Mouse (Mus musculus) limb, embryonic 13.5 days (tissue): ENCODE data around the gene Plekha5. TPM values are rescaled to one million over a fixed set of nuclear protein-coding genes. Genes with fewer than 3 reads are reported as not detected.

Source experiments
- ATAC-seq: fragments of 200-750 bp; cut with Nextera tagmentation; 2 replicates; pipeline ENCODE4 v1.8.0; 2017; ENCODE audit warnings: low read depth, moderate number of reproducible peaks, moderate TSS enrichment; ENCODE audit not compliant: low FRiP score
- H3K27ac ChIP-seq: fragments of 300-500 bp; sonication (generic); 2 replicates; pipeline ENCODE4 v1.5.1; 2015; ENCODE audit warnings: inconsistent platforms, mild to moderate bottlenecking, moderate library complexity
- H3K27me3 ChIP-seq: fragments of 300-500 bp; sonication (generic); 2 replicates; pipeline ENCODE4 v1.6.1; 2015; ENCODE audit warnings: mild to moderate bottlenecking, inconsistent platforms
- H3K36me3 ChIP-seq: fragments of 300-500 bp; sonication (generic); 2 replicates; pipeline ENCODE4 v1.6.1; 2015; ENCODE audit warnings: inconsistent platforms, mild to moderate bottlenecking, moderate library complexity
- H3K4me1 ChIP-seq: fragments of 300-500 bp; sonication (generic); 2 replicates; pipeline ENCODE4 v1.6.1; 2015; ENCODE audit warnings: inconsistent platforms
- H3K4me2 ChIP-seq: fragments of 300-500 bp; sonication (generic); replicated peaks from 2 replicates; pipeline ENCODE4 v1.6.1; 2015; ENCODE audit warnings: inconsistent platforms, mild to moderate bottlenecking, moderate library complexity
- H3K4me3 ChIP-seq: fragments of 300-500 bp; sonication (generic); 2 replicates; pipeline ENCODE4 v1.5.1; 2015; ENCODE audit warnings: moderate library complexity, mild to moderate bottlenecking, inconsistent platforms
- H3K9ac ChIP-seq: fragments of 300-500 bp; sonication (generic); 2 replicates; pipeline ENCODE4 v1.6.1; 2015; ENCODE audit warnings: mild to moderate bottlenecking, inconsistent platforms
- H3K9me3 ChIP-seq: fragments of 300-500 bp; sonication (generic); 2 replicates; pipeline ENCODE4 v1.6.1; 2016; ENCODE audit warnings: inconsistent platforms
- WGBS: fragments of 180-500 bp; shearing (Covaris S2); methylation state at CpG from one replicate; pipeline ENCODE4 v1.1.7; 2015; 5-methylcytosine and 5-hydroxymethylcytosine counted together
- polyA plus RNA-seq: library from polyadenylated mRNA; unstranded; fragments of >200 nt; fragmentation: Nextera tagmentation; extraction: Ambion mirVana; gene quantifications from 2 replicates; pipeline ENCODE4 v1.2.1, GENCODE M21; 2015

Plekha5 gene
- polyA plus RNA-seq, result 45.3 and 46.7 TPM in 2 replicates

DNA sequence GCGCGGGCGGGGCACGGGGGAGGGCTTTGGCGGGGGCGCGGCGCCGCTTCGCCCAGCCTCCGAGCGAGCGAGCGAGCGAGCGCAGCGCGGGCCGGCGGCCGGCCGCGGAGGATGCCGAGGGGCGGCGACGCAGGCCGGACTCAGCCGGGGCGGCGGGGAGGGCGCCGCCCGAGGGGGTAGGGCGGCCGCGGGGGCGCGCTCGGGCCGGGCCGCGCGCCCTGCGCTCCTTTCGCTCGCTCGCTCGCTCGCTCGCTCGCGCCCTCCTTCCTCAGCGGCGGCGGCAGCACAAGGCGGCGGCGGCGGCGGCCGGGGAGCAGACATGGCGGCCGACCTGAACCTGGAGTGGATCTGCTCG, at the start of gene Plekha5:
Gene Plekha5 (plus strand): TSS at position 209 of the 355 bp plus-strand sequence.
- Histone ChIP-seq H3K9ac (peak within 1 kb of the TSS; percentile 98), H3K27me3 (no peaks in the 10 kb centered on the region), H3K4me2 (peak within 1 kb of the TSS; percentile 79), H3K4me3 (peak within 1 kb of the TSS; percentile 95), H3K27ac (peak within 1 kb of the TSS; percentile 93), H3K4me1 (peaks cover 17% of the 10 kb centered on the region), H3K36me3 (peaks cover 11% of the 10 kb centered on the region), H3K9me3 (no peaks in the 10 kb centered on the region)
- ATAC-seq, result peak; percentile 88
- 1% methylated on average over 58 of the region's 65 CpGs for WGBS

- H3K9me3 ChIP-seq, result no peaks in the 10 kb centered on the region; the same call in 1 of the 2 replicates
- H3K4me3 ChIP-seq, result no peak overlapping the region
- 0 out of 2 replicates have a peak, but pooled peaks cover 4% of the 10 kb centered on the region for H3K4me1 ChIP-seq
- no peaks in the 10 kb centered on the region for H3K27me3 ChIP-seq
- no peak overlapping the region for H3K9ac ChIP-seq
- WGBS, result 25% methylated on average over 4 of the region's 4 CpGs
- ATAC-seq, result no peak
- H3K4me2 ChIP-seq, result no peak overlapping the region
- H3K36me3 ChIP-seq, result no peaks in the 10 kb centered on the region
- no peak overlapping the region for H3K27ac ChIP-seq
Observed at GRCm38 (mm10) chr6:140375671-140376070, 48.2 kb upstream of the Plekha5 start.

- Histone ChIP-seq H3K4me3 (no peak overlapping the region), H3K9ac (no peak overlapping the region), H3K4me1 (no peaks in the 10 kb centered on the region), H3K27ac (no peak overlapping the region), H3K9me3 (no peaks in the 10 kb centered on the region), H3K27me3 (no peaks in the 10 kb centered on the region), H3K36me3 (no peaks in the 10 kb centered on the region), H3K4me2 (no peak overlapping the region)
- WGBS, result 42% methylated on average over 2 of the region's 2 CpGs
- no peak for ATAC-seq
Observed at GRCm38 (mm10) chr6:140380588-140380987, 43.3 kb upstream of the Plekha5 start.

DNA sequence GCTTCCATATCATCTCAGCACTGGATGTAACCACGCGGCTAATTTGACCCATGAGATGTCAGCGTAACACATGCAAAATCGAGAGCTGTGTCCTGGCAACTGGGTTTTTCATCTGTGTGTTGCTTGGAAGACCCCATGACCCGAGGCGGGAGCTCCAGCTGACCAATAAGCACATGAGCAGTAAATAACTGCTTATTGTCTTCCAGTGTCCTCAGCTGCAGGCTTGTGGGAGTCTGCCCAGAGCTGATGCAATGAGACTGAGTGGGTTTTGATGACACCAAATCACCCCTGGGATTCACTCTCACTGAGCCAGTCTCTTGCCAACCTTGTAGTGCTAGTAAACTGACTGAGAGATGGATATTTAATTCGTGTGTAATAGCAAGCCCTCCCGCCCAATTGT, 42.7 kb upstream of the Plekha5 start:
- no peak for ATAC-seq
- WGBS, result 82% methylated on average over 8 of the region's 8 CpGs
- H3K9ac ChIP-seq, result no peak overlapping the region
- H3K9me3 ChIP-seq, result no peaks in the 10 kb centered on the region
- H3K4me1 ChIP-seq, result no peaks in the 10 kb centered on the region
- H3K4me2 ChIP-seq, result no peak overlapping the region
- H3K27me3 ChIP-seq, result no peaks in the 10 kb centered on the region
- no peak overlapping the region for H3K27ac ChIP-seq
- no peaks in the 10 kb centered on the region for H3K36me3 ChIP-seq
- H3K4me3 ChIP-seq, result no peak overlapping the region

DNA sequence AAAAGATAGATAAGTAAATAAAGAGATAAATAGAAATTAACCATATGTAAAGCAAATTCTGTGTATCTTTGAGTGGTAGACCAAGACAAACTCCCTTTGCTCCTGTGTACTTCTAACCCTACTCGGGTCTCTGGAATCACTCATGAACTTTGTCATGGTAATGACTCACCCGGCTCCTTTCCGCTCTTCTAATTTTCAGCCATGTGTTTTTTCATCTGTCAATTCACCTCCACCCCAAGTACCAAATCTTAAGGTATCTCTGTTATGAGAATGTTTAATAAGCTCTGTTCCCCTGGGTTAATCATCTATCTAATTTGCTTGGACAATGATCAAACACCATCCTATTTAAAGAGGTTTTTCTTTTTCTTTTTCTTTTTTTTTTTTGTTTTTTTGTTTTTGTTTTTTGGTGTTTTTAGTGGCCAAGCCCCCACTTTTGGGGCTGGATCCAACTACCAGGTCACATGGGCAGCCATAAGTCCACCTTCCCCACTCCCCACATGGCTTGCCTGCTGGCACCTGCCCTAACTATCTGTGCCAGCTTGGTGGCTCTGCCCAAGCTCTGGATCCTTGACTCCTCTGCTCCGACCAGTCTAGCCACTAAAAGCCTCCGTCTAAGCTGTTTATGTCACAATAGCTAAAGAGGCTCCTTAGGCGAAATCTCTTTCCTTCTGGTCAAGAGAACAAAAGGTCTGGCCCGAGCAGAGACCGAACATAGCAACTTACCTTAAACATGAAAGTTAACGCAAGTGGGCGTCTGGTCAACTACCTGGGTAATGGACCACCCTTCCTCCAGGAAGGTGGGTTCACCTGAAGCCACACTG, 40.1 kb upstream of the Plekha5 start:
- H3K4me2 ChIP-seq, result no peak overlapping the region
- no peaks in the 10 kb centered on the region for H3K4me1 ChIP-seq
- no peaks in the 10 kb centered on the region for H3K27me3 ChIP-seq
- H3K9me3 ChIP-seq, result no peaks in the 10 kb centered on the region
- H3K36me3 ChIP-seq, result no peaks in the 10 kb centered on the region
- no peak overlapping the region for H3K9ac ChIP-seq
- 89% methylated on average over 10 of the region's 10 CpGs for WGBS
- no peak overlapping the region for H3K27ac ChIP-seq
- H3K4me3 ChIP-seq, result no peak overlapping the region
- ATAC-seq, result no peak

- no peak for ATAC-seq
- WGBS, result 88% methylated on average over 7 of the region's 7 CpGs
- Histone ChIP-seq H3K4me1 (no peaks in the 10 kb centered on the region), H3K27me3 (no peaks in the 10 kb centered on the region), H3K36me3 (no peaks in the 10 kb centered on the region), H3K9ac (no peak overlapping the region), H3K27ac (no peak overlapping the region), H3K4me3 (no peak overlapping the region), H3K4me2 (no peak overlapping the region), H3K9me3 (no peaks in the 10 kb centered on the region)
Observed at GRCm38 (mm10) chr6:140396687-140397086, 27.2 kb upstream of the Plekha5 start.

GRCm38 (mm10) chr6:140402766-140403310, 21.0 kb upstream of the Plekha5 start:
- Histone ChIP-seq H3K9me3 (no peaks in the 10 kb centered on the region), H3K4me2 (no peak overlapping the region), H3K36me3 (no peaks in the 10 kb centered on the region), H3K27ac (no peak overlapping the region), H3K9ac (no peak overlapping the region), H3K4me3 (no peak overlapping the region), H3K27me3 (no peaks in the 10 kb centered on the region), H3K4me1 (no peaks in the 10 kb centered on the region)
- ATAC-seq, result no peak
- WGBS, result 69% methylated on average over 13 of the region's 13 CpGs

GRCm38 (mm10) chr6:140411996-140412395, 11.9 kb upstream of the Plekha5 start:
- no peak overlapping the region for H3K9ac ChIP-seq
- no peaks in the 10 kb centered on the region for H3K4me1 ChIP-seq
- no peaks in the 10 kb centered on the region for H3K36me3 ChIP-seq
- WGBS, result 70% methylated on average over 3 of the region's 3 CpGs
- H3K4me3 ChIP-seq, result no peak overlapping the region
- no peaks in the 10 kb centered on the region for H3K27me3 ChIP-seq
- no peak for ATAC-seq
- no peak overlapping the region for H3K27ac ChIP-seq
- no peak overlapping the region for H3K4me2 ChIP-seq
- peaks cover 4% of the 10 kb centered on the region for H3K9me3 ChIP-seq

DNA sequence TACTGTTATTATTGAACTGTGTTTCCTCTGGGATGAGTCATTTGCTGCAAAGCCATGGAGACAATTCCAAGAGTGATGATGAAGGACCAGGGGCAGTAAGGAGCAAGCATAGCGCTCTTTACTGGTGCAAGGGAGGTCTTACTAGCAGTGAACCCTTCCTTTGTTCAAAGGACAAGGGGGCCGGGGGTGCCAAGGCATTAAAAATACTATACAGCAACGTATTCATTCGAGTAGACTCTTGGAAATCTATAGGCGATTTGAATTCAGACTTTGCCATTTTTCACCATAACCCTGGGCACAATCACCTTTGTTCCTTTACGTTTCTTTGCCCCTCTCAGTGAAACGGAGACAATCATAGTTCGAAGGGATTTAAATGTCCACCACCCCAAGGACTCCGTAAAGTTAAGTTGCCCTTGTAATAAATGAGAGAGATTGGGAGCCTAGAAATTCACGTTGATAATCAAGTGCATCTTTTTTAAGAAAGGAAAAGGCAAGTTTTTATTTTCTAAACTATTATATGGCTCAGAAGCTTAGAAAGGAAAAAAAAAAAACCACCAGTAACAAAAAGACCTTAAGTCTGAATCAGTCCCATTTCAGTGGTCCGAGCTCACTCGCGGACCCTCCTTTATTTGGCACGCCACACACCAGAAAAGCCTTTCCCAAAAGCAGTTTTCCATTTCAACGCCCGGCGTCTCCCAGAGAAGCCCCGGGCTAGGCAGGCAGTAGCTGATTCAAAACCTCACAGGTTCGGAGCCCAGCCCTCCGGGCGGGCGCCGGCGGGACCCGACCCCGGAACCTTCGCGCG, 611 bp upstream of the Plekha5 start:
- peak overlapping the region; percentile 98 for H3K9ac ChIP-seq
- peaks cover 6% of the 10 kb centered on the region; the same call in 1 of the 2 replicates for H3K36me3 ChIP-seq
- no peaks in the 10 kb centered on the region for H3K9me3 ChIP-seq
- ATAC-seq, result no peak
- H3K4me3 ChIP-seq, result peak overlapping the region; percentile 95
- WGBS, result 11% methylated on average over 29 of the region's 29 CpGs
- H3K27me3 ChIP-seq, result no peaks in the 10 kb centered on the region
- H3K27ac ChIP-seq, result peak overlapping the region; percentile 93
- peaks cover 17% of the 10 kb centered on the region for H3K4me1 ChIP-seq
- H3K4me2 ChIP-seq, result peak overlapping the region; percentile 79

DNA sequence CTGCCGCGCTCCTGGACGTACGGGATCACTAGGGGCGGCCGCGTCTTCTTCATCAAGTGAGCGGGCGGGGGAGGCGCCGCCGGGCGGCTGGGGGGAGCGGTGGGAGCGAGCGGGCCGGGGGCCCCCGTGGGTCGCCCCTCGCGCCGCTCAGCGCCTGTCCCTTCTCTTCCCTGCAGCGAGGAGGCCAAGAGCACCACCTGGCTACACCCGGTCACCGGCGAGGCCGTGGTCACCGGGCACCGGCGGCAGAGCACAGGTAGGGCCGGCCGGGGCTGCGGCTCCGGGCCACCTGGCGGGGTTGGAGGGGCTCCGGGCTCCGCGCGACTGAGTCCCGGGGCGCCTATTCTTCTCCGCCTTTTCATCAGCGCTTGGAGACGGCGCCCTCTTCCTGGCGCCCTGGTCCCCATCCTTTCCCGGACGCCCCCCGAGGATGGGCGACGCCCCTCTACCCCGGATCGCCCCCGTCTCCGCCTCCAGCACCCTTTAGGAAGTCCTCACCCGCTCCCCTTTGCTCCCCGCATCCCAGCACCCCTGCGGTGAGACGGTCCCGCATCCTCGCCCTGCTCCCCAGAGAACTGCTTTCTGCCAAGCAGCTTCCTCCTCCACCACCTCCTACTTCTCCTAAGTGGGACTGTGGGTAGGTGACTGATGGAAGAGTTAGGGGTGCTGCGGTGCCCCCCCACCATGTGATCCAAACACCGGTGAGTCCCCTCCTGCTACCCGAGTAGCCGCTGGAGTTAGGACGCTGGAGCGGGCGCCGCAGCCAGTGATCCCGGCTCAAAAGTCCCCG, 542 bp downstream of the Plekha5 start:
- Histone ChIP-seq H3K4me3 (peak overlapping the region; percentile 95), H3K27me3 (no peaks in the 10 kb centered on the region), H3K27ac (peak overlapping the region; percentile 93), H3K4me1 (peaks cover 17% of the 10 kb centered on the region), H3K4me2 (peak overlapping the region; percentile 79), H3K9ac (peak overlapping the region; percentile 98), H3K9me3 (no peaks in the 10 kb centered on the region), H3K36me3 (peaks cover 17% of the 10 kb centered on the region)
- 0% methylated on average over 64 of the region's 72 CpGs for WGBS
- peak; percentile 76 for ATAC-seq

DNA sequence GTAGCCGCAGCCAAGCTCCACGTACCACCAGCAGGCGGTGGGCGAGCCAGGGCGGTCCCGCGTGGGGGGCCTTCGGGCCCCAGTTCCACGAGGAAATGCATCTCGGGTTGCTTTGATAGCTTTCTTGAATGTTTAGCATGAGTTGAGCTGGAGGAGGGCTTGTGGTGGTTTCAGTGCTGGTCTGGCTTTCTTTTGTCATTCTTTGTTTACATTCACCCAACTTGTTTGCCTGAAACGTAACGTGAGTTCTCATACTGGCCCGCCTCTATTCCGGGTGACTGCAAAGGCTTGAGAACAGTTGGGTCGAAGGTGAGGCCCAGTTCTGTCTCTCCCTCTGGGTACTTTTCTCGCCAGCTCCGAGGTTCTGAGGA, 1.1 kb downstream of the Plekha5 start:
- Histone ChIP-seq H3K4me1 (peaks cover 17% of the 10 kb centered on the region), H3K27ac (peak overlapping the region; percentile 93; the same call in 1 of the 2 replicates), H3K36me3 (peaks cover 19% of the 10 kb centered on the region), H3K9me3 (no peaks in the 10 kb centered on the region), H3K4me2 (peak overlapping the region; percentile 79), H3K4me3 (peak overlapping the region; percentile 95), H3K27me3 (no peaks in the 10 kb centered on the region), H3K9ac (peak overlapping the region; percentile 98)
- ATAC-seq, result peak; percentile 37; the same call in 1 of the 2 replicates
- WGBS, result 0% methylated on average over 17 of the region's 17 CpGs
